Mouse (Mus musculus): Measurements from ENCODE around the gene Lamb2. TPM values are rescaled to one million over a fixed set of nuclear protein-coding genes. Genes with fewer than 3 reads are reported as not detected.

Gene Lamb2
- polyA plus RNA-seq (2014; fragmentation: Nextera tagmentation; extraction: Ambion mirVana) = 11.3 and 13.4 TPM in 2 replicates

GRCm38 (mm10) chr9:108479721-108480351 is at the start of gene Lamb2:
Lamb2 (plus strand) TSS chr9:108479736.
- peak within 1 kb of the TSS; percentile 43 for H3K4me3 ChIP-seq (ENCODE audit: low read depth, low read length)
- peaks cover 3% of the 10 kb centered on the region; the same call in 1 of the 2 replicates for H3K4me1 ChIP-seq (replicated peaks; ENCODE audit: control insufficient read depth, insufficient read depth, low read length)
- H3K27ac ChIP-seq (ENCODE audit: low read depth, low read length) = 0 out of 2 replicates have a peak within 1 kb of the TSS, but pooled peaks have one; percentile 14
- no peaks in the 10 kb centered on the region for H3K27me3 ChIP-seq (ENCODE audit: control insufficient read depth, insufficient read depth, low read length)
- no peaks in the 10 kb centered on the region for H3K36me3 ChIP-seq (ENCODE audit: control insufficient read depth, insufficient read depth, low read length)
- DNase-seq (ENCODE audit: low spot score) = peak; percentile 80
- peak within 1 kb of the TSS; percentile 58 for H3K4me2 ChIP-seq (replicated peaks; ENCODE audit: low read depth, low read length)
- H3K9ac ChIP-seq (ENCODE audit: low read depth, low read length) = peak within 1 kb of the TSS; percentile 49
- ATAC-seq (ENCODE audit: low FRiP score) = peak; percentile 71
- H3K9me3 ChIP-seq (ENCODE audit: control insufficient read depth, low read length) = no peaks in the 10 kb centered on the region
- 8% methylated on average over 10 of the region's 10 CpGs for WGBS

GRCm38 (mm10) chr9:108431431-108432067 is 48.0 kb upstream of the Lamb2 start:
- no peak overlapping the region for H3K27ac ChIP-seq (ENCODE audit: low read depth, low read length)
- no peak overlapping the region for H3K9ac ChIP-seq (ENCODE audit: low read depth, low read length)
- H3K9me3 ChIP-seq (ENCODE audit: control insufficient read depth, low read length) = no peaks in the 10 kb centered on the region
- peak overlapping the region; percentile 17; the same call in 1 of the 2 replicates for H3K4me3 ChIP-seq (ENCODE audit: low read depth, low read length)
- no peaks in the 10 kb centered on the region for H3K36me3 ChIP-seq (ENCODE audit: control insufficient read depth, insufficient read depth, low read length)
- no peaks in the 10 kb centered on the region for H3K4me1 ChIP-seq (replicated peaks; ENCODE audit: control insufficient read depth, insufficient read depth, low read length)
- ATAC-seq (ENCODE audit: low FRiP score) = peak; percentile 47; the same call in 1 of the 2 replicates
- H3K27me3 ChIP-seq (ENCODE audit: control insufficient read depth, insufficient read depth, low read length) = no peaks in the 10 kb centered on the region
- peak overlapping the region; percentile 32; the same call in 1 of the 2 replicates for H3K4me2 ChIP-seq (replicated peaks; ENCODE audit: low read depth, low read length)
- peak; percentile 69 for DNase-seq (ENCODE audit: low spot score)
- 44% methylated on average over 32 of the region's 32 CpGs for WGBS

GRCm38 (mm10) chr9:108436182-108436581 is 43.4 kb upstream of the Lamb2 start, which contains the start of gene BC048562:
BC048562 (plus strand) TSS chr9:108436482.
- WGBS = 25% methylated on average over 3 of the region's 3 CpGs

GRCm38 (mm10) chr9:108439176-108439575 is 40.4 kb upstream of the Lamb2 start:
- no peaks in the 10 kb centered on the region for H3K36me3 ChIP-seq (ENCODE audit: control insufficient read depth, insufficient read depth, low read length)
- no peaks in the 10 kb centered on the region for H3K4me1 ChIP-seq (replicated peaks; ENCODE audit: control insufficient read depth, insufficient read depth, low read length)
- no peaks in the 10 kb centered on the region for H3K9me3 ChIP-seq (ENCODE audit: control insufficient read depth, low read length)
- 86% methylated on average over 6 of the region's 6 CpGs for WGBS
- no peaks in the 10 kb centered on the region for H3K27me3 ChIP-seq (ENCODE audit: control insufficient read depth, insufficient read depth, low read length)
- H3K27ac ChIP-seq (ENCODE audit: low read depth, low read length) = no peak overlapping the region
- no peak overlapping the region for H3K4me2 ChIP-seq (replicated peaks; ENCODE audit: low read depth, low read length)
- ATAC-seq (ENCODE audit: low FRiP score) (no peak), DNase-seq (ENCODE audit: low spot score) (no peak)
- no peak overlapping the region for H3K4me3 ChIP-seq (ENCODE audit: low read depth, low read length)
- H3K9ac ChIP-seq (ENCODE audit: low read depth, low read length) = no peak overlapping the region

More at GRCm38 (mm10) chr9:108436182-108436581, 43.4 kb upstream of the Lamb2 start, which contains the start of gene BC048562:
- Histone ChIP-seq H3K36me3 (ENCODE audit: control insufficient read depth, insufficient read depth, low read length) (no peaks in the 10 kb centered on the region), H3K4me1 (replicated peaks; ENCODE audit: control insufficient read depth, insufficient read depth, low read length) (no peaks in the 10 kb centered on the region), H3K9ac (ENCODE audit: low read depth, low read length) (no peak within 1 kb of the TSS), H3K4me2 (replicated peaks; ENCODE audit: low read depth, low read length) (no peak within 1 kb of the TSS), H3K27ac (ENCODE audit: low read depth, low read length) (no peak within 1 kb of the TSS), H3K4me3 (ENCODE audit: low read depth, low read length) (no peak within 1 kb of the TSS), H3K27me3 (ENCODE audit: control insufficient read depth, insufficient read depth, low read length) (no peaks in the 10 kb centered on the region), H3K9me3 (ENCODE audit: control insufficient read depth, low read length) (no peaks in the 10 kb centered on the region)
- DNase-seq (ENCODE audit: low spot score) (no peak), ATAC-seq (ENCODE audit: low FRiP score) (no peak)

- Histone ChIP-seq H3K4me1 (replicated peaks; ENCODE audit: control insufficient read depth, insufficient read depth, low read length) (no peaks in the 10 kb centered on the region), H3K27ac (ENCODE audit: low read depth, low read length) (no peak overlapping the region), H3K9ac (ENCODE audit: low read depth, low read length) (no peak overlapping the region), H3K36me3 (ENCODE audit: control insufficient read depth, insufficient read depth, low read length) (no peaks in the 10 kb centered on the region), H3K4me2 (replicated peaks; ENCODE audit: low read depth, low read length) (no peak overlapping the region), H3K4me3 (ENCODE audit: low read depth, low read length) (no peak overlapping the region), H3K27me3 (ENCODE audit: control insufficient read depth, insufficient read depth, low read length) (no peaks in the 10 kb centered on the region; the same call in 1 of the 2 replicates), H3K9me3 (ENCODE audit: control insufficient read depth, low read length) (no peaks in the 10 kb centered on the region)
- 84% methylated on average over 5 of the region's 5 CpGs for WGBS
- DNase-seq (ENCODE audit: low spot score) = no peak
- ATAC-seq (ENCODE audit: low FRiP score) = no peak
Measured at GRCm38 (mm10) chr9:108440485-108440884, 39.1 kb upstream of the Lamb2 start.

GRCm38 (mm10) chr9:108441236-108441919 is 38.2 kb upstream of the Lamb2 start:
- no peaks in the 10 kb centered on the region; the same call in 1 of the 2 replicates for H3K27me3 ChIP-seq (ENCODE audit: control insufficient read depth, insufficient read depth, low read length)
- H3K9ac ChIP-seq (ENCODE audit: low read depth, low read length) = no peak overlapping the region
- no peak for DNase-seq (ENCODE audit: low spot score)
- H3K4me2 ChIP-seq (replicated peaks; ENCODE audit: low read depth, low read length) = no peak overlapping the region
- H3K36me3 ChIP-seq (ENCODE audit: control insufficient read depth, insufficient read depth, low read length) = no peaks in the 10 kb centered on the region
- no peak for ATAC-seq (ENCODE audit: low FRiP score)
- no peak overlapping the region for H3K4me3 ChIP-seq (ENCODE audit: low read depth, low read length)
- no peak overlapping the region for H3K27ac ChIP-seq (ENCODE audit: low read depth, low read length)
- WGBS = 91% methylated on average over 11 of the region's 11 CpGs
- no peaks in the 10 kb centered on the region for H3K9me3 ChIP-seq (ENCODE audit: control insufficient read depth, low read length)
- H3K4me1 ChIP-seq (replicated peaks; ENCODE audit: control insufficient read depth, insufficient read depth, low read length) = no peaks in the 10 kb centered on the region

GRCm38 (mm10) chr9:108445125-108445524 is 34.4 kb upstream of the Lamb2 start:
- no peak overlapping the region for H3K4me2 ChIP-seq (replicated peaks; ENCODE audit: low read depth, low read length)
- H3K4me3 ChIP-seq (ENCODE audit: low read depth, low read length) = no peak overlapping the region
- no peaks in the 10 kb centered on the region for H3K9me3 ChIP-seq (ENCODE audit: control insufficient read depth, low read length)
- DNase-seq (ENCODE audit: low spot score) (no peak), ATAC-seq (ENCODE audit: low FRiP score) (no peak)
- H3K9ac ChIP-seq (ENCODE audit: low read depth, low read length) = no peak overlapping the region
- H3K4me1 ChIP-seq (replicated peaks; ENCODE audit: control insufficient read depth, insufficient read depth, low read length) = peaks cover 8% of the 10 kb centered on the region
- WGBS = 71% methylated on average over 9 of the region's 9 CpGs
- no peaks in the 10 kb centered on the region; the same call in 1 of the 2 replicates for H3K27me3 ChIP-seq (ENCODE audit: control insufficient read depth, insufficient read depth, low read length)
- H3K27ac ChIP-seq (ENCODE audit: low read depth, low read length) = no peak overlapping the region
- no peaks in the 10 kb centered on the region for H3K36me3 ChIP-seq (ENCODE audit: control insufficient read depth, insufficient read depth, low read length)

- H3K4me1 ChIP-seq (replicated peaks; ENCODE audit: control insufficient read depth, insufficient read depth, low read length) = peaks cover 21% of the 10 kb centered on the region
- no peaks in the 10 kb centered on the region for H3K9me3 ChIP-seq (ENCODE audit: control insufficient read depth, low read length)
- 0 out of 2 replicates have a peak overlapping the region, but pooled peaks have one; percentile 4 for H3K4me3 ChIP-seq (ENCODE audit: low read depth, low read length)
- H3K27ac ChIP-seq (ENCODE audit: low read depth, low read length) = peak overlapping the region; percentile 83
- H3K36me3 ChIP-seq (ENCODE audit: control insufficient read depth, insufficient read depth, low read length) = no peaks in the 10 kb centered on the region
- ATAC-seq (ENCODE audit: low FRiP score) (peak; percentile 79), DNase-seq (ENCODE audit: low spot score) (peak; percentile 87)
- H3K27me3 ChIP-seq (ENCODE audit: control insufficient read depth, insufficient read depth, low read length) = no peaks in the 10 kb centered on the region; the same call in 1 of the 2 replicates
- WGBS = 38% methylated on average over 4 of the region's 4 CpGs
- H3K9ac ChIP-seq (ENCODE audit: low read depth, low read length) = peak overlapping the region; percentile 19; the same call in 1 of the 2 replicates
- peak overlapping the region; percentile 97 for H3K4me2 ChIP-seq (replicated peaks; ENCODE audit: low read depth, low read length)
Measured at GRCm38 (mm10) chr9:108449860-108450259, 29.7 kb upstream of the Lamb2 start.

Measured in hindbrain, embryonic 11.5 days (tissue).